Mouse (Mus musculus) hindbrain, embryonic 15.5 days (tissue): Measurements from ENCODE around the gene Tcf12. TPM values are rescaled to one million over a fixed set of nuclear protein-coding genes. Genes with fewer than 3 reads are reported as not detected.

Source experiments
- ATAC-seq: fragments of 200-750 bp; cut with Nextera tagmentation; 2 replicates; pipeline ENCODE4 v1.8.0; 2017; ENCODE audit warnings: low read depth, moderate number of reproducible peaks, moderate TSS enrichment; ENCODE audit not compliant: low FRiP score
- H3K27ac ChIP-seq: fragments of 300-500 bp; sonication (generic); replicated peaks from 2 replicates; pipeline ENCODE4 v1.5.1; 2015; ENCODE audit warnings: mild to moderate bottlenecking, inconsistent platforms
- H3K27me3 ChIP-seq: fragments of 300-500 bp; sonication (generic); 2 replicates; pipeline ENCODE4 v1.6.1; 2015; ENCODE audit warnings: control low read depth, inconsistent platforms
- H3K36me3 ChIP-seq: fragments of 300-500 bp; sonication (generic); 2 replicates; pipeline ENCODE4 v1.6.1; 2015; ENCODE audit warnings: control low read depth, inconsistent platforms
- H3K4me1 ChIP-seq: fragments of 300-500 bp; sonication (generic); replicated peaks from 2 replicates; pipeline ENCODE4 v1.6.1; 2015; ENCODE audit warnings: control low read depth, inconsistent platforms
- H3K4me2 ChIP-seq: fragments of 300-500 bp; sonication (generic); 2 replicates; pipeline ENCODE4 v1.6.1; 2015; ENCODE audit warnings: moderate library complexity, mild to moderate bottlenecking, inconsistent platforms
- H3K4me3 ChIP-seq: fragments of 300-500 bp; sonication (generic); 2 replicates; pipeline ENCODE4 v1.5.1; 2015; ENCODE audit warnings: mild to moderate bottlenecking, inconsistent platforms
- H3K9ac ChIP-seq: fragments of 300-500 bp; sonication (generic); 2 replicates; pipeline ENCODE4 v1.6.1; 2015; ENCODE audit warnings: inconsistent platforms
- H3K9me3 ChIP-seq: fragments of 300-500 bp; sonication (generic); 2 replicates; pipeline ENCODE4 v1.6.1; 2016; ENCODE audit warnings: control low read depth, inconsistent platforms
- WGBS: fragments of 180-500 bp; shearing (Covaris S2); methylation state at CpG from one replicate; pipeline ENCODE4 v1.1.7; 2015; 5-methylcytosine and 5-hydroxymethylcytosine counted together
- polyA plus RNA-seq: library from polyadenylated mRNA; unstranded; fragments of >200 nt; fragmentation: Nextera tagmentation; extraction: Ambion mirVana; gene quantifications from 2 replicates; pipeline ENCODE4 v1.2.1, GENCODE M21; 2015

Gene Tcf12
- polyA plus RNA-seq, 1 experiment from 2014 or later = 72.4 TPM

- no peak overlapping the region for H3K4me3 ChIP-seq
- H3K4me2 ChIP-seq = no peak overlapping the region
- H3K27me3 ChIP-seq = no peaks in the 10 kb centered on the region
- no peak overlapping the region for H3K27ac ChIP-seq
- H3K9ac ChIP-seq = no peak overlapping the region
- no peaks in the 10 kb centered on the region for H3K4me1 ChIP-seq
- H3K9me3 ChIP-seq = no peaks in the 10 kb centered on the region
- ATAC-seq = no peak
- H3K36me3 ChIP-seq = no peaks in the 10 kb centered on the region
These were observed 6.8 kb upstream of the Tcf12 start for GRCm38 (mm10) chr9:72118490-72118889.

DNA sequence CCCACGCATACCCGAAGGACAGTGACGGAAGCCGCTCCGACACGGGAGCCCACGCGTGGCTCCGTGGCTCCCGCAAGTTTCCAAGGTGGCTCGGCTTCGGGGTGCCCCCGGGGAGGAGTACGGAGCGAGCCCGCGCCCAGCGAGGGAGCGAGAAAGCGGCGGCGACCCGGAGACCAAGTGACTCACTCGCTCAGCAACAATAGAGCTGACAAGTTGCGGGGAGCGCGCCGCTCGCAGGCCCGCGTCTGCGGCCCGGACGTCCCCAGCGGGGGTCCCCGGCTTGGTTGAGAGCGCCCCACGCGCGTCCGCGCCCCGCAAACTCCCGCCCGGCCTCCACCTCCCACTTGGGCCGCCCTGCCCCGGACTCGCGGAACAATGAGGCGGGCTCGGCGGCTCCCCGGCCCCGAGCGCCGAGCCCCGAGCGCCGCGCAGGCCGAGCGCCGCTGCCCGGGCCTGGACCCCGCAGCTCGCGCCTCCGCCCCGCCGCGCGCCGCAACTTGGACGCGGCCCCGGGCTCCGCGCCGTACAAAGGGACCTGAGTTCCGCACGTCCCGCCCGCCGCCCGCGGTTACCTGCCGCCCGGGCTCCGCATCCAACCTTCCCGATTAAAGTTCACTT lies 558 bp downstream of the Tcf12 start:
- Histone ChIP-seq H3K4me2 (peak overlapping the region; percentile 60), H3K9me3 (no peaks in the 10 kb centered on the region), H3K27me3 (no peaks in the 10 kb centered on the region), H3K27ac (peak overlapping the region; percentile 98), H3K4me3 (peak overlapping the region; percentile 99), H3K36me3 (0 out of 2 replicates have a peak, but pooled peaks cover 9% of the 10 kb centered on the region), H3K4me1 (peaks cover 29% of the 10 kb centered on the region), H3K9ac (peak overlapping the region; percentile 99)
- under 1% methylated on average over 88 of the region's 90 CpGs for WGBS
- peak; percentile 82 for ATAC-seq

DNA sequence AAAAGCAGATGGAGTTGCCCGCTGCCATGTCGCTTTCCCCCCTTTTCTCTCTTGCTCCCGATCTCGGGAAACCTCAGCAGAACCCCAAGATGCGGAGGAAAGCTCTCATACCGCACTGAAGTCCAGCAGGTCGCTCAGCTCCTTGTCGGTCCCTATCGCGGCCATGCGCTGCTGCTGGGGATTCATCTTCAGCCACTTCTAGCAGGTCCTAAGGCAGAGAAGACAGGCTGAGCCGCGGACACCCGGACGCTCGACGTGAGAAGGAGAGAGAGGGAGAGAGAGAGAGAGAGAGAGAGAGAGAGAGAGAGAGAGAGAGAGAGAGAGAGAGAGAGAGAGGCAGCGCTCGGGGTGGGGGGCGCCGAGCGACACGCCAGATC lies 1.1 kb downstream of the Tcf12 start:
- Histone ChIP-seq H3K4me2 (peak overlapping the region; percentile 60), H3K27ac (peak overlapping the region; percentile 98), H3K27me3 (no peaks in the 10 kb centered on the region), H3K4me1 (peaks cover 29% of the 10 kb centered on the region), H3K36me3 (0 out of 2 replicates have a peak, but pooled peaks cover 9% of the 10 kb centered on the region), H3K9ac (peak overlapping the region; percentile 99), H3K4me3 (peak overlapping the region; percentile 99), H3K9me3 (no peaks in the 10 kb centered on the region)
- peak; percentile 54 for ATAC-seq
- WGBS = under 1% methylated on average over 19 of the region's 23 CpGs

- no peak for ATAC-seq
- Histone ChIP-seq H3K36me3 (0 out of 2 replicates have a peak, but pooled peaks cover 9% of the 10 kb centered on the region), H3K27me3 (no peaks in the 10 kb centered on the region), H3K9ac (no peak overlapping the region), H3K4me1 (peaks cover 7% of the 10 kb centered on the region; the same call in 1 of the 2 replicates), H3K4me2 (no peak overlapping the region), H3K9me3 (no peaks in the 10 kb centered on the region), H3K4me3 (no peak overlapping the region), H3K27ac (no peak overlapping the region)
- WGBS = 89% methylated on average over 1 of the region's 1 CpGs
These were observed 8.2 kb downstream of the Tcf12 start for GRCm38 (mm10) chr9:72103471-72103870.

GRCm38 (mm10) chr9:72099945-72100685 lies 11.6 kb downstream of the Tcf12 start:
- 85% methylated on average over 7 of the region's 7 CpGs for WGBS
- H3K4me3 ChIP-seq = no peak overlapping the region
- no peaks in the 10 kb centered on the region for H3K4me1 ChIP-seq
- no peak overlapping the region for H3K27ac ChIP-seq
- H3K36me3 ChIP-seq = no peaks in the 10 kb centered on the region
- H3K9ac ChIP-seq = no peak overlapping the region
- no peaks in the 10 kb centered on the region for H3K27me3 ChIP-seq
- ATAC-seq = no peak
- H3K9me3 ChIP-seq = no peaks in the 10 kb centered on the region
- H3K4me2 ChIP-seq = no peak overlapping the region

DNA sequence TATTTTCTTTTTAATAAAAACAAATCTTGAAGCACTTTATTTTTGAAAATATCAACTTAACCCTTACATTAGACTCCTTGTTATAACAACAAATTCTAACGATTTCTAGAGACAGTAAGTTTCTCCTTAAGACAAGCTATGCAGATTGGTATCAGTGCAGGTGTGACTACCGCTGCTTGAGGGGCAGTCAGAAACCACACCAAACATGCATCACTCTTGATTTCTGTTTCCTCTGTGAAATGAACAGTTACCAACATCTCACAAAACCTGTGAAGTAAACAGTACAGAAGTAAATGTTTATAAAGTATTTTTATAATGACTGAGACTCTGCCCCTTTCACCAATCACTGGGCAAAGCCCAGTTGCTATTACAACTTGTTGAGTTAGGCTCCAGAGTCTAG lies 13.6 kb downstream of the Tcf12 start:
- Histone ChIP-seq H3K27me3 (no peaks in the 10 kb centered on the region), H3K36me3 (no peaks in the 10 kb centered on the region), H3K4me1 (no peaks in the 10 kb centered on the region), H3K4me2 (no peak overlapping the region), H3K27ac (no peak overlapping the region), H3K9ac (no peak overlapping the region), H3K9me3 (no peaks in the 10 kb centered on the region), H3K4me3 (no peak overlapping the region)
- WGBS = 95% methylated on average over 2 of the region's 2 CpGs
- no peak for ATAC-seq

DNA sequence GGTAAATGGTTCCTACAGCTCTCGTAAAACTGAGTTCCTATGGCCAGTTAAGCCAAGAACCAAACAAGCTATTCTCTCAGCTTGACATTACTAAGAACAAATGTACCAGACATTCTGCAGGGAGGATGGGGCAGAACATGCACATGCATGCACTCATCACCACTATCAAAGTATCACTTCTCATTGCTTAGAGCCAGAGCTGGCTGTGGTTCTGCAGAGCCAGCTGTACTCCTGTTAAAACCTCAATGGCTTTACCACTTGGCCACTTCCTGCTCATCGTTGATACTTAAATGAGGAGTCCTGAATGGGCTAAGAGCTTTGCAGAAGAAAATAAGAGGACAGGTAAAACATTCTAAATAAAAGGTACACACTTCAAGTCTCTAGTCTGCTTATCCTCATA lies 14.6 kb downstream of the Tcf12 start:
- Histone ChIP-seq H3K36me3 (no peaks in the 10 kb centered on the region), H3K27me3 (no peaks in the 10 kb centered on the region), H3K4me3 (no peak overlapping the region), H3K4me2 (no peak overlapping the region), H3K9ac (no peak overlapping the region), H3K27ac (no peak overlapping the region), H3K4me1 (no peaks in the 10 kb centered on the region), H3K9me3 (no peaks in the 10 kb centered on the region)
- 95% methylated on average over 2 of the region's 2 CpGs for WGBS
- no peak for ATAC-seq

DNA sequence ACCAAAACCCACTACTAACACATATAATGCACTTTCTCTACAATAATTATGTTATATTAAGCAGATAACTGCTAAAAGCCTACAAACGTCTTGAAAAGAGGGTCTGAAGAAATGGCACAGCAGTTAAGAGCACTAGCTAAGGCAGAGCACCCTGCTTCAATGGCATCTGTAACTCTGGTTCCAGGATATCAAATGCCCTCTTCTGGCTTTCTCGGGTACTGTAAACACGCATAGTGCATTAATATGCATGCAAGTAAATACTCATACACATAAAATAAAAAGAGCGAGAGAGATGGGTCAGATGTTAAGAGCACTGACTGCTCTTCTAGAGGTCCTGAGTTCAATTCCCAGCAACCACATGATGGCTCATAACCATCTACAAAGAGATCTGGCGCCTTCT lies 17.0 kb downstream of the Tcf12 start:
- H3K4me3 ChIP-seq = no peak overlapping the region
- 83% methylated on average over 5 of the region's 5 CpGs for WGBS
- no peaks in the 10 kb centered on the region for H3K27me3 ChIP-seq
- no peaks in the 10 kb centered on the region for H3K36me3 ChIP-seq
- H3K27ac ChIP-seq = no peak overlapping the region
- H3K4me2 ChIP-seq = no peak overlapping the region
- H3K4me1 ChIP-seq = no peaks in the 10 kb centered on the region
- no peaks in the 10 kb centered on the region for H3K9me3 ChIP-seq
- H3K9ac ChIP-seq = no peak overlapping the region
- no peak for ATAC-seq

GRCm38 (mm10) chr9:72092191-72092590 lies 19.5 kb downstream of the Tcf12 start:
- Histone ChIP-seq H3K36me3 (no peaks in the 10 kb centered on the region), H3K27ac (no peak overlapping the region), H3K4me2 (no peak overlapping the region), H3K4me3 (no peak overlapping the region), H3K9me3 (no peaks in the 10 kb centered on the region), H3K27me3 (no peaks in the 10 kb centered on the region), H3K4me1 (no peaks in the 10 kb centered on the region), H3K9ac (no peak overlapping the region)
- WGBS = 56% methylated on average over 1 of the region's 1 CpGs
- no peak for ATAC-seq

GRCm38 (mm10) chr9:72088893-72089611 lies 22.6 kb downstream of the Tcf12 start:
- Histone ChIP-seq H3K4me3 (no peak overlapping the region), H3K4me1 (0 out of 2 replicates have a peak, but pooled peaks cover 3% of the 10 kb centered on the region), H3K27ac (no peak overlapping the region), H3K9ac (no peak overlapping the region), H3K36me3 (no peaks in the 10 kb centered on the region), H3K9me3 (no peaks in the 10 kb centered on the region), H3K27me3 (no peaks in the 10 kb centered on the region), H3K4me2 (no peak overlapping the region)
- 87% methylated on average over 3 of the region's 3 CpGs for WGBS
- ATAC-seq = no peak

- Histone ChIP-seq H3K27ac (no peak overlapping the region), H3K27me3 (no peaks in the 10 kb centered on the region), H3K36me3 (no peaks in the 10 kb centered on the region), H3K4me2 (no peak overlapping the region), H3K4me3 (no peak overlapping the region), H3K4me1 (0 out of 2 replicates have a peak, but pooled peaks cover 6% of the 10 kb centered on the region), H3K9me3 (no peaks in the 10 kb centered on the region), H3K9ac (no peak overlapping the region)
- ATAC-seq = no peak
- WGBS = 73% methylated on average over 3 of the region's 3 CpGs
These were observed 26.7 kb downstream of the Tcf12 start for GRCm38 (mm10) chr9:72085017-72085416.

DNA sequence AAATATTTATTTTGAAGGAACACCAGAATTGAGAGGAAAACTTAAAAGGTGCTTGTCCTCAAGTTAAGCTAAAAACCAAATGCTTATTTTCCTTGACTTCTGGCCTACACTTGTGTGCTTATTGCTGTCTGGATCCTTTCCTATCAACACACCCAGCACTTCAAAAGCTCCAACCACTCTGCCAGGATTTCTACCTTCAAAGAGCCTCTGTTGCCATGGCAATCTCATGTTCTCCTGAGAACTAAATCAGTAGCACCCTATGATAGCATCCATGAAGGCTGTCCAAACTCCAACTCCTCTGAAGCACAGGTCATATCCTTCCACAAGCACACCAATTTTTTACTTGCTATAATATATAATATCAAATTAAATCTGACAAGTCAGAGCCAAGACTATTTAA lies 27.5 kb downstream of the Tcf12 start:
- Histone ChIP-seq H3K9ac (no peak overlapping the region), H3K27me3 (no peaks in the 10 kb centered on the region), H3K36me3 (no peaks in the 10 kb centered on the region), H3K4me1 (0 out of 2 replicates have a peak, but pooled peaks cover 6% of the 10 kb centered on the region), H3K27ac (no peak overlapping the region), H3K9me3 (no peaks in the 10 kb centered on the region), H3K4me2 (no peak overlapping the region), H3K4me3 (no peak overlapping the region)
- no peak for ATAC-seq
